Mouse (Mus musculus) embryo, embryonic 11.5 days (tissue): Measurements from ENCODE around the gene Trim29.

Experiments used
- DNase-seq: peaks from one replicate; pipeline ENCODE4 v3.0.0-alpha.2; 2012; ENCODE audit warnings: low read depth, low spot score

Trim29 gene

GRCm38 (mm10) chr9:43384400-43384799 lies 73.8 kb downstream of the Trim29 start:
- DNase-seq: no peak
